Mouse (Mus musculus) forebrain, embryonic 15.5 days (tissue): ENCODE measurements at regions not wholly inside any gene's neighbourhood (a gene's known extent, or its start where the extent isn't known, plus 50 kb on each side); places are given as distances from the start of the nearest gene placed in this dataset.

Source experiments
- ATAC-seq: fragments of 200-750 bp; cut with Nextera tagmentation; replicated peaks from 2 replicates; pipeline ENCODE4 v1.8.0; 2017; ENCODE audit warnings: mild to moderate bottlenecking, moderate TSS enrichment, moderate library complexity
- H3K27ac ChIP-seq: fragments of 300-500 bp; sonication (generic); replicated peaks from 2 replicates; pipeline ENCODE4 v1.5.1; 2015; ENCODE audit warnings: mild to moderate bottlenecking, inconsistent platforms
- H3K27me3 ChIP-seq: fragments of 300-500 bp; sonication (generic); 2 replicates; pipeline ENCODE4 v1.6.1; 2015; ENCODE audit warnings: inconsistent platforms
- H3K36me3 ChIP-seq: fragments of 300-500 bp; sonication (generic); 2 replicates; pipeline ENCODE4 v1.6.1; 2015; ENCODE audit warnings: mild to moderate bottlenecking, inconsistent platforms
- H3K4me1 ChIP-seq: fragments of 300-500 bp; sonication (generic); 2 replicates; pipeline ENCODE4 v1.6.1; 2015; ENCODE audit warnings: inconsistent platforms
- H3K4me2 ChIP-seq: fragments of 300-500 bp; sonication (generic); replicated peaks from 2 replicates; pipeline ENCODE4 v1.6.1; 2015; ENCODE audit warnings: mild to moderate bottlenecking, inconsistent platforms
- H3K4me3 ChIP-seq: fragments of 300-500 bp; sonication (generic); 2 replicates; pipeline ENCODE4 v1.5.1; 2015; ENCODE audit warnings: mild to moderate bottlenecking, inconsistent platforms
- H3K9ac ChIP-seq: fragments of 300-500 bp; sonication (generic); replicated peaks from 2 replicates; pipeline ENCODE4 v1.6.1; 2015; ENCODE audit warnings: mild to moderate bottlenecking, inconsistent platforms
- H3K9me3 ChIP-seq: fragments of 300-500 bp; sonication (generic); 2 replicates; pipeline ENCODE4 v1.6.1; 2016; ENCODE audit warnings: inconsistent platforms
- WGBS: fragments of 180-500 bp; shearing (Covaris S2); methylation state at CpG from one replicate; pipeline ENCODE4 v1.1.7; 2015; ENCODE audit warnings: mixed read lengths; 5-methylcytosine and 5-hydroxymethylcytosine counted together

GRCm38 (mm10) chr1:186349966-186350365 lies 232.9 kb upstream of the Lyplal1 start:
- H3K36me3 ChIP-seq = no peaks in the 10 kb centered on the region
- WGBS = 82% methylated on average over 2 of the region's 2 CpGs
- H3K4me3 ChIP-seq = no peak overlapping the region
- ATAC-seq = no peak
- no peak overlapping the region for H3K4me2 ChIP-seq
- H3K4me1 ChIP-seq = no peaks in the 10 kb centered on the region
- no peak overlapping the region for H3K27ac ChIP-seq
- H3K27me3 ChIP-seq = no peaks in the 10 kb centered on the region
- no peaks in the 10 kb centered on the region for H3K9me3 ChIP-seq
- no peak overlapping the region for H3K9ac ChIP-seq

- Histone ChIP-seq H3K9ac (no peak overlapping the region), H3K9me3 (no peaks in the 10 kb centered on the region), H3K4me1 (no peaks in the 10 kb centered on the region), H3K27ac (no peak overlapping the region), H3K4me3 (no peak overlapping the region), H3K36me3 (no peaks in the 10 kb centered on the region), H3K27me3 (no peaks in the 10 kb centered on the region), H3K4me2 (no peak overlapping the region)
- ATAC-seq = no peak
- 82% methylated on average over 14 of the region's 14 CpGs for WGBS
Measured at GRCm38 (mm10) chr1:186347413-186348147, 230.5 kb upstream of the Lyplal1 start.

- Histone ChIP-seq H3K27me3 (no peaks in the 10 kb centered on the region), H3K9me3 (no peaks in the 10 kb centered on the region), H3K4me1 (no peaks in the 10 kb centered on the region), H3K9ac (no peak overlapping the region), H3K4me3 (no peak overlapping the region), H3K4me2 (no peak overlapping the region), H3K27ac (no peak overlapping the region), H3K36me3 (no peaks in the 10 kb centered on the region)
- WGBS = 91% methylated on average over 6 of the region's 6 CpGs
- no peak for ATAC-seq
Measured at GRCm38 (mm10) chr1:186345449-186345848, 228.3 kb upstream of the Lyplal1 start.

GRCm38 (mm10) chr1:186342931-186343506 lies 225.9 kb upstream of the Lyplal1 start:
- Histone ChIP-seq H3K27ac (no peak overlapping the region), H3K4me3 (no peak overlapping the region), H3K27me3 (no peaks in the 10 kb centered on the region), H3K4me1 (no peaks in the 10 kb centered on the region), H3K9me3 (no peaks in the 10 kb centered on the region), H3K4me2 (no peak overlapping the region), H3K9ac (no peak overlapping the region), H3K36me3 (no peaks in the 10 kb centered on the region)
- WGBS = 55% methylated on average over 2 of the region's 2 CpGs
- ATAC-seq = no peak

GRCm38 (mm10) chr1:186342391-186342790 lies 225.3 kb upstream of the Lyplal1 start:
- Histone ChIP-seq H3K4me1 (no peaks in the 10 kb centered on the region), H3K4me2 (no peak overlapping the region), H3K4me3 (no peak overlapping the region), H3K9ac (no peak overlapping the region), H3K27ac (no peak overlapping the region), H3K36me3 (no peaks in the 10 kb centered on the region), H3K27me3 (no peaks in the 10 kb centered on the region), H3K9me3 (no peaks in the 10 kb centered on the region)
- 78% methylated on average over 1 of the region's 1 CpGs for WGBS
- no peak for ATAC-seq

- 27% methylated on average over 3 of the region's 3 CpGs for WGBS
- ATAC-seq = no peak
- no peak overlapping the region for H3K27ac ChIP-seq
- no peak overlapping the region for H3K4me3 ChIP-seq
- H3K4me2 ChIP-seq = no peak overlapping the region
- no peaks in the 10 kb centered on the region for H3K27me3 ChIP-seq
- H3K9ac ChIP-seq = no peak overlapping the region
- no peaks in the 10 kb centered on the region for H3K4me1 ChIP-seq
- H3K9me3 ChIP-seq = no peaks in the 10 kb centered on the region
- no peaks in the 10 kb centered on the region for H3K36me3 ChIP-seq
Measured at GRCm38 (mm10) chr1:186341878-186342277, 224.8 kb upstream of the Lyplal1 start.

GRCm38 (mm10) chr1:186340701-186341100 lies 223.6 kb upstream of the Lyplal1 start:
- Histone ChIP-seq H3K27me3 (no peaks in the 10 kb centered on the region), H3K9ac (no peak overlapping the region), H3K27ac (no peak overlapping the region), H3K36me3 (no peaks in the 10 kb centered on the region), H3K9me3 (no peaks in the 10 kb centered on the region), H3K4me3 (no peak overlapping the region), H3K4me2 (no peak overlapping the region), H3K4me1 (no peaks in the 10 kb centered on the region)
- no peak for ATAC-seq
- 88% methylated on average over 3 of the region's 3 CpGs for WGBS

- Histone ChIP-seq H3K9me3 (no peaks in the 10 kb centered on the region), H3K4me1 (no peaks in the 10 kb centered on the region), H3K36me3 (no peaks in the 10 kb centered on the region), H3K27me3 (no peaks in the 10 kb centered on the region), H3K4me2 (no peak overlapping the region), H3K9ac (no peak overlapping the region), H3K4me3 (no peak overlapping the region), H3K27ac (no peak overlapping the region)
- no peak for ATAC-seq
- 93% methylated on average over 2 of the region's 2 CpGs for WGBS
Measured at GRCm38 (mm10) chr1:186317285-186317684, 200.2 kb upstream of the Lyplal1 start.

- Histone ChIP-seq H3K27me3 (no peaks in the 10 kb centered on the region), H3K9me3 (no peaks in the 10 kb centered on the region), H3K27ac (no peak overlapping the region), H3K4me1 (no peaks in the 10 kb centered on the region), H3K4me3 (no peak overlapping the region), H3K36me3 (no peaks in the 10 kb centered on the region), H3K4me2 (no peak overlapping the region), H3K9ac (no peak overlapping the region)
- ATAC-seq = no peak
- WGBS = 89% methylated on average over 4 of the region's 4 CpGs
Measured at GRCm38 (mm10) chr1:186314180-186314579, 197.1 kb upstream of the Lyplal1 start.

- Histone ChIP-seq H3K9me3 (no peaks in the 10 kb centered on the region), H3K27me3 (no peaks in the 10 kb centered on the region), H3K27ac (no peak overlapping the region), H3K9ac (no peak overlapping the region), H3K36me3 (no peaks in the 10 kb centered on the region), H3K4me1 (no peaks in the 10 kb centered on the region), H3K4me2 (no peak overlapping the region), H3K4me3 (no peak overlapping the region)
- no peak for ATAC-seq
- 80% methylated on average over 9 of the region's 9 CpGs for WGBS
Measured at GRCm38 (mm10) chr1:186312698-186313097, 195.6 kb upstream of the Lyplal1 start.

GRCm38 (mm10) chr1:186312008-186312407 lies 194.9 kb upstream of the Lyplal1 start:
- Histone ChIP-seq H3K27me3 (no peaks in the 10 kb centered on the region), H3K9ac (no peak overlapping the region), H3K27ac (no peak overlapping the region), H3K4me1 (no peaks in the 10 kb centered on the region), H3K9me3 (no peaks in the 10 kb centered on the region), H3K4me3 (no peak overlapping the region), H3K36me3 (no peaks in the 10 kb centered on the region), H3K4me2 (no peak overlapping the region)
- WGBS = 89% methylated on average over 7 of the region's 7 CpGs
- no peak for ATAC-seq

- Histone ChIP-seq H3K4me3 (no peak overlapping the region), H3K27me3 (no peaks in the 10 kb centered on the region), H3K9me3 (no peaks in the 10 kb centered on the region), H3K27ac (no peak overlapping the region), H3K36me3 (no peaks in the 10 kb centered on the region), H3K4me2 (no peak overlapping the region), H3K9ac (no peak overlapping the region), H3K4me1 (no peaks in the 10 kb centered on the region)
- no peak for ATAC-seq
- WGBS = 87% methylated on average over 6 of the region's 6 CpGs
Measured at GRCm38 (mm10) chr1:186307627-186308026, 190.5 kb upstream of the Lyplal1 start.

- ATAC-seq = no peak
- no peaks in the 10 kb centered on the region for H3K4me1 ChIP-seq
- 84% methylated on average over 7 of the region's 7 CpGs for WGBS
Measured at GRCm38 (mm10) chr1:186297464-186297863, 180.4 kb upstream of the Lyplal1 start.

More at GRCm38 (mm10) chr1:186297464-186297863, 180.4 kb upstream of the Lyplal1 start:
- Histone ChIP-seq H3K36me3 (no peaks in the 10 kb centered on the region), H3K9me3 (no peaks in the 10 kb centered on the region), H3K27ac (no peak overlapping the region), H3K4me2 (no peak overlapping the region), H3K4me3 (no peak overlapping the region), H3K27me3 (no peaks in the 10 kb centered on the region), H3K9ac (no peak overlapping the region)
